Mouse (Mus musculus) bone marrow macrophage, adult 2 months (primary cell): ENCODE data around the gene Vcam1.

Experiments
- CTCF ChIP-seq: IDR thresholded peaks from 2 replicates; pipeline ENCODE4 v1.5.1; 2012; ENCODE audit warnings: low read depth, mild to moderate bottlenecking, low read length, moderate library complexity
- POLR2A ChIP-seq: IDR thresholded peaks from 2 replicates; pipeline ENCODE4 v1.6.1; 2012; ENCODE audit warnings: mild to moderate bottlenecking, low read depth, low read length, borderline replicate concordance

GRCm38 (mm10) chr3:116159376-116159775 lies 29.9 kb upstream of the Vcam1 start:
- TF ChIP-seq CTCF (no peak), POLR2A (no peak)
